Mouse (Mus musculus): ENCODE results near the gene Aloxe3. TPM values are rescaled to one million over a fixed set of nuclear protein-coding genes. Genes with fewer than 3 reads are reported as not detected.

Aloxe3 gene
- total RNA-seq, 2 experiments from 2014 or later, result 3.1 to 6.4 TPM

Other genes with a start within 250 kb of the Aloxe3 start
- gene Rnf222, start 237.3 kb upstream of the Aloxe3 start, total RNA-seq (2021), result not detected
- gene Rpl26, start 224.3 kb upstream of the Aloxe3 start, total RNA-seq (2021), result 100 to 1,000 TPM; 679 to 691 TPM
- 1 to 10 TPM in 1 of 2 experiments, not detected in 1; 1.7 TPM for gene Odf4, start 198.8 kb upstream of the Aloxe3 start, total RNA-seq (2021)
- gene Arhgef15, start 168.4 kb upstream of the Aloxe3 start, total RNA-seq (2021), result 10 to 100 TPM; 20.7 to 20.9 TPM
- 1 to 10 TPM; 5.4 to 5.9 TPM for gene Slc25a35, start 157.8 kb upstream of the Aloxe3 start, total RNA-seq (2021)
- 10 to 100 TPM; 14.1 to 16.7 TPM for gene Rangrf, start 150.7 kb upstream of the Aloxe3 start, total RNA-seq (2021)
- gene Pfas, start 117.4 kb upstream of the Aloxe3 start, total RNA-seq (2021), result 10 to 100 TPM; 17.3 to 18.9 TPM
- 10 to 100 TPM; 35.1 to 35.8 TPM for gene Ctc1, start 110.0 kb upstream of the Aloxe3 start, total RNA-seq (2021)
- under 1 TPM; 0.73 to 0.99 TPM for gene Aurkb, start 80.2 kb upstream of the Aloxe3 start, total RNA-seq (2021)
- 10 to 100 TPM; 29.1 to 29.5 TPM for gene Borcs6, start 66.2 kb upstream of the Aloxe3 start, total RNA-seq (2021)
- gene Tmem107, start 55.1 kb upstream of the Aloxe3 start, total RNA-seq (2021), result 10 to 100 TPM; 16.9 to 18.2 TPM
- gene Vamp2, start 37.4 kb upstream of the Aloxe3 start, total RNA-seq (2021), result 1,000 to 10,000 TPM; 1,099 to 1,151 TPM
- gene Per1, start 30.7 kb upstream of the Aloxe3 start, total RNA-seq (2021), result 100 to 1,000 TPM in 1 of 2 experiments, 10 to 100 TPM in 1; 98.9 to 108 TPM
- under 1 TPM; 0.39 to 0.48 TPM for gene Hes7, start 5.5 kb upstream of the Aloxe3 start, total RNA-seq (2021)
- gene 9130213A22Rik, start 3.3 kb upstream of the Aloxe3 start, total RNA-seq (2021), result 1 to 10 TPM in 1 of 2 experiments, under 1 TPM in 1; 0.44 to 1.1 TPM
- gene Alox12b, start 31.1 kb downstream of the Aloxe3 start, total RNA-seq (2021), result 1 to 10 TPM; 3.1 to 6.6 TPM
- gene Alox8, start 71.9 kb downstream of the Aloxe3 start, total RNA-seq (2021), result 1 to 10 TPM; 3.6 to 5.1 TPM
- under 1 TPM; 0.80 to 0.94 TPM for gene Gucy2e, start 111.1 kb downstream of the Aloxe3 start, total RNA-seq (2021)
- 10 to 100 TPM; 14.2 to 18.3 TPM for gene Cntrob, start 197.9 kb downstream of the Aloxe3 start, total RNA-seq (2021)
- gene Trappc1, start 198.1 kb downstream of the Aloxe3 start, total RNA-seq (2021), result 10 to 100 TPM; 59.0 to 60.5 TPM
- gene Kcnab3, start 200.4 kb downstream of the Aloxe3 start, total RNA-seq (2021), result 10 to 100 TPM; 67.1 to 68.0 TPM
- 100 to 1,000 TPM; 141 to 143 TPM for gene Rnf227, start 214.6 kb downstream of the Aloxe3 start, total RNA-seq (2021)
- gene Chd3, start 243.5 kb downstream of the Aloxe3 start, total RNA-seq (2021), result 100 to 1,000 TPM; 449 to 474 TPM

All from left cerebral cortex, postnatal 25 days (tissue).